Mouse (Mus musculus): Measurements from ENCODE around the gene Ern1.

The Ern1 gene

DNA sequence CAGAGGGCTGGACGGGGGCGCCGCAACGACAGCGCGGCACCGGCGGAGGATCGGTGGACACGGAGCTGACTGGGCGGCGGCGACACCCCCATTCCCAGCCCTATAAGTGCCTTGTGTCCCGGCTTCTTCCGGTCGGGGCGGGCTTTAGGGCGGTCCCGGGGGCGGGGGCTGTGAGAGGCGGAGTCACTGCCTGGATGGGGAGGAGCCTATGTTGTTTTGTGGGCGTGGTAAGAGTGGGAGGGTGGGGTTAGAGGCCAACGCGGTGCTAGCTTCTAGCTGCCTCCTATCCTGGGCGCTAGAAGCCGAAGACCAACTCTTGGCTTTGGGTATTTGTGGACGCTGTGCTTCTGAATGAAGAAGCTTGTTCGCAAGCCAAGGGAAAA lies at the start of gene Ern1:
TSS of gene Ern1 (minus strand) at position 120 of the 383 bp plus-strand sequence.
- peak; percentile 94 for DNase-seq (ENCODE audit: low read depth, low spot score)

DNA sequence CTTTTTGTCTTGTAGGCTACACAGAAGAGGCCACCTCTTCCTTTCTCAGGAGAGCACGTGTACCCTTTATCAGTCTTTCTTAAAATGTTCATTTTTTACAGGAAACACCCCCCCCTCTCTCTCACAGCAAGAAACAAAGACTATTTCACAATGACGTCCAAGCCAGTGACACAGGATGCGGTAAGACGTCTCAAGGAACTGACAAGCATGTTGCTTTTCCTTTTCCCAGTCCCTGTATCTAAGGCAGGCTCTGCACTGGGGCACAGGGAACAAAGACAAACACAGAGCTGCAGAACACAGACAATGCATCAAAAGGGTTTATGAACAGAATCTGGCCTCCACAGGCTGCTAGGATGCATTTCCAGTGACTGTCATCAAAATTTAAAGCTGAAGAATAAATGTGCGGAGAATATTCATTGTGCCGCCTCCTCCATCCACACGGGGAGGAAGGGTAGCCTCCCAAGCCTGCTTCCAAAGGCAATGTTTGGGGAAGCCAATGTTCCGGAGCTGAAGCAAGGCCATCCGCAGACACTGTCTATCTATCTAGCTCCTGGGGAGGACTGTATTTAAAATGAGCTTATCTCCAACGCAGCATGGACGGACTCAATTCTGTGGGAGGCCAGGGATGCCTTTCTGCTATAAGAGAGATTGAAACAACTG lies 48.7 kb upstream of the Ern1 start:
- no peak for DNase-seq (ENCODE audit: low read depth, low spot score)

DNA sequence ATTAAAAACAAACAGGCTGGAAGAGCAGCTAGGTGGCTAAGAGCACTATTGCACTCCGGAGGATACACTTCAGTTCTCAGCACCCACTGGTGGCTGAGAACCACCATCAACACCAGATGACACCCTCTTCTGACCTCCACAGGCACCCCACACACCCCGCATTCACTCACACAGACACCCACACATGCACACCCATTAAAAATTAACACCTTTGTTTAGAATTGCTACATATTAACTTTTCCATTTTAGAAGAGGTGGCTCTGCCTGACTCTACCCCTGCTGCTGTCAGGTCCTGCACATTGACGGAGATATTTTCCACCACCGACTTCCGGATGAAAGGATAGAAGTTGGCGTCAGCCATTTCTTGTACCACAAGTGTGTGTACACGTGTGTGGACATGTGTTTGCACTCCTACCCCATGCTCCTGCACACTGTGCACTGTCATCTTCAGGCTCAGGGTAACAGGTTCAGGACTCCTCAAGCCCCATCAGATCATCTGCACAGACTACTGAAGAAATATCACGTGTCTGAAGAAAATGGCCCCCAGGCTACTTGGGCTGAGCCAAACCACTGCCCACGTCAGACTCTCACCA lies 48.1 kb upstream of the Ern1 start:
- DNase-seq (ENCODE audit: low read depth, low spot score), result no peak

DNA sequence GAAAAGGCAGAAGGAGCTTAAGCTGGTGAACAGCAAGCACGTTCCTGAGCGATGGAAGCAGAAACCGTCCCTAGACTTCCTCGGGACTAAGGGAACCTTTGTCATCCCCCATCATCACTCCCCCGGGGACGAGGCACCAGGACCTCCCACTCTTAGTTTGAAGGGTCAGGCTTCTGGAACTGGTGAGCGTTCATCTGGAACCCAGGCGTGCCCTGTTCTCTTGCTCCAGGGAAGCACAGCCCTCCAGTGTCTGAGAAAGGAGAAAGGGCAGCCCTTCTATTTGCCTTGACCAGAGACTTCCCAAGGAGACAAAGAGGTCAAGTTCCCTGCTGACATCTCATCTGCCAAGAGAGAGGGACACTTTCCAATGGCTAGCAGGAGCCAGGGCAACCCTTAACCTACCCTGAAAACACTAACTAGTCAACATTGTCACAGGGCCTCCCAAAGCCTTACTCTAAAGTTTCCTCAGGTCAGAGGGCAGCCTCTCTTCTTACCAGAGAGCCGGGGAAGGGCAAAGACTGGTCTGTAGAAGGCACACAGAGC lies 44.7 kb upstream of the Ern1 start:
- no peak for DNase-seq (ENCODE audit: low read depth, low spot score)

DNA sequence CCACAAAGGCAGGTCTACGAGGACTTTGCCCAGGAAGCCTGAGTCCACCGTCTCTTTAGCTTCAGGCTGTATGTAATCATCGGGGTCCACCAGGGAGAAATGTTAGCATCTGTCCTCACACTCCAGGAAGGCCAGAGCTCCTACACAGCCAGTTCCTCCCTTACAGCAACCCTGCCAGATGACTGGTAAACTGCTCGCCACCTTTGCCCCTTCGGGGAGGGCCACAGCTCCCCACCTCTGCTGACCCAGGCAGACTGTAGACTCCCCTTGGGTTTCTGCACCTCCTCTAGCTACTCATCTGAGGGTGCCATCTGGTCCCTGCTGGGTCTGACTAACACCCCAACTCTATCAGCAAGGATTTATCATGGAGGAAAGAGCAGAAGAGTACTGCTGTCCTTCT lies 42.1 kb upstream of the Ern1 start:
- no peak for DNase-seq (ENCODE audit: low read depth, low spot score)

DNA sequence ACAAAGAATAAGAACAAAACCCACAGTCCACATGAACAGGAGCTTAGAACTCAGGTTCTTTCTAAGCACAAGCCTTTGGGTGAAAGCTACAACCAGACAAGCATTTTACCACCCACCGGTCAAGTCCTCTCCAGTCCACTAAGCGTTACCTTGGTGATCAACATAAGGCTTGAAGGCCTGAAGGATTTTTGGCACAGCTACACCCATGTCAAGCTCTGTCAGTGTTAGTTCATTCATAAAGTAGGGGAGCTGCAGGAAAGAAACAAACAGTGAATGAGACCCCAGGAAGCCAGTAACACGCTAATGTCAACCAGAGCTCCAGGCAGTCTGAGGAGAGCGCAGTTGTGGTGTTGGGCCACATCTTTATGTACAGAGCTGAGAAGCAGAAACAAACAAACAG lies 41.5 kb upstream of the Ern1 start:
- DNase-seq (ENCODE audit: low read depth, low spot score), result no peak

DNA sequence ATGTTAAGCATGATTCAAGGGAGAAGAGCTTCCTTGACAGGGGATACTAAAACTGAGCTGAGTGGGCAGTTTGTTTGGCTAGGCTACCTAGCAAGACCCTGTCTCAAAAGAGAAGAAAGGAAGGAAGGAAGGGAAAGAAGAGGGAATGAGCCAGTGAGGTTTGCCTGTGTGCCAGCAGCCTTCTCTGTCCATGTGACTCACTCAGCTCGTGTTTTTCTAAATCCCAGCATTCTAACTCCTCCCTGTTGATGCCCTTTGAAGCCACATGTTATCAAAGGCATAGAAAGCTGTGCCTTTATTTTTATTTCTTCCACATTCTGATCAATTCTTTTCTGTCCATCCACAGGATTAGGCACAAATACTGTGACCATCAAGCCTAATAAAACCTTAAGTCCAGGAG lies 40.3 kb upstream of the Ern1 start:
- DNase-seq (ENCODE audit: low read depth, low spot score), result no peak

DNA sequence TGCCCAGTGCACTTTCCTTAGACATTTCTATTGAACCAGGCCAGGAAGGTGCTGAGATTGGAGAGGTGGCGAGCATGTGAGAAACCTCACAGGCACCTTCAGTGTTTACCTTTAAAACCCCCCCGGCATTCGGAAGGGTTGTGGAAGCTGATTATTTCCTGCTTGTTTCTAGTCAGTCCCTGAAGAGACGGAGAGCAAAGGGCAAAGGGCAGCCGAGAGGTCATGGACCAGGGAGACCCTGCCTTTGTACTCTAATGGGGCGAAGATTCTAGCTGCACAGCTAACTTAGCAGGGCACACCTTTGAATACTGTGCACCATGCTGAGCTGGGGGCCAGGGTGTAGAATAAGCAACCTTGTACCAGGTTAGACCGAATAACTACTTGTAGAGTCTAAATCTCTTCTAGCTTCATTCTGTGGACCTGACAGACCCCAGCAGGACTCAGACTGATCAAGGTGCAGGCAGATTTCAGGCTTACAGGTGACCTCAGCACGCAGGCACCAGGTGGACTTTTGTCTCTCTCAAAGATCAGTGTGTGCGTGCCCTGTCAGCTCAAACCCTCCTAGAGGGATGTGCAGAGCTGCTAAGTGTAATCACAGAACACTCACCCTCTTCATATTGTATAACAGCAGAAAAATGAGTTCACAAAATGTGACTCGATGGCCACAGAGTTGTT lies 39.6 kb upstream of the Ern1 start:
- DNase-seq (ENCODE audit: low read depth, low spot score), result no peak

DNA sequence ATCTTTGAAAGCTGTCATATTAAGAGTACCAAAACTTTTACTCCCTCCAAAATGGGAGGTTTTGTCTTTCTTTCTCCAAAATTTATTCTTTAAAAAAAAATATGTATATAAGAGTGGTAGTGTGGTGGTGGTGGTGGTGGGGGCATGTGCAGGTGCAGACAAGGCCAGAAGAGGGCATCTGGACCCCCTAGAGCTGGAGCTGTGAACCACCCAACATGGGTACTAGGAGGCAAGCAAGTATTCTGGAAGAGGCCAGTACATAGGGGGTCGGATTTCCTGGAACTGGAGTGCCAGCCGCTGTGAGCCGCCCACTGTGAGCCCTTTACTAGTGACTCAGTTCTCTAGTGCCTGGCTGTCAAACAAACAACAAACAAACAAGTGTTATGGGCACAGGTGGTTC lies 34.9 kb upstream of the Ern1 start:
- DNase-seq (ENCODE audit: low read depth, low spot score), result no peak

DNA sequence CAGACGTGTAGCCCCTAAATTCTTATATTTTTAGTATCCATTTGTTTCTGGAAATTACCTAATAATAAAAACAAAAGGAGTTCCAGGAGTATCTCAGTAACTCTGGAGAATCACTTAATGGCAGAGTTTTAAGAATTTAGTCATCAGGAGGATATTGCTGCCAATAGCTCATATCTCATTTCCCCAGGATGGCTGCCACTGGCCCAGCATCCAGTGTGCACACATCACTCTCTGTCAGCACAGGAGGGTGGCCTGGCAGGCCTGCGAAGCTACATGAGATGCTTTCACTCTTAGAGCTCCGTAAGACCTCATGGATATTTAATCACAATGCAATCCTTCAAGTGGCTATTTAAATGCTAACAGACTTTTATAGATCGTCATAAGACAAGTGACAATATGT lies 34.0 kb upstream of the Ern1 start:
- DNase-seq (ENCODE audit: low read depth, low spot score), result peak; percentile 40

DNA sequence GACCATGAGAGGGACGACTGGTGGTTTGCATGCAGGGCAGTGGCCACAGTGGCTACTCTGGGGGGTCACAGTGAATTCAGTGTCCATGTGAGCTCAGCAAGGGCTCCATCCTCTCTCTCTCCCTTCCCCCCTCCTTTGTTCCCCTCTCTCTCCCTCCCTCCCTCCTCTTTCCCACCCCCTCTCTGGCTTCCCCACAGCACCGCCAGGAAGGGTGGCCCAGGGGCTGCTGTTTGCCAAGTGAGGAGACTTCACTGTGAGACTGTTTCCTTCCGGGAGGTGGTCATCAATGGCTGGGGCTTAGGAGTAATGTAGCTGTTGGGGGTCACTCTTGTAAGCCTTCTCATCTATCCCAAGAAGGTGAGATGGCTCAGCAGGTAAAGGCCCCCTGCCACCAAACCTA lies 32.8 kb upstream of the Ern1 start:
- no peak for DNase-seq (ENCODE audit: low read depth, low spot score)

DNA sequence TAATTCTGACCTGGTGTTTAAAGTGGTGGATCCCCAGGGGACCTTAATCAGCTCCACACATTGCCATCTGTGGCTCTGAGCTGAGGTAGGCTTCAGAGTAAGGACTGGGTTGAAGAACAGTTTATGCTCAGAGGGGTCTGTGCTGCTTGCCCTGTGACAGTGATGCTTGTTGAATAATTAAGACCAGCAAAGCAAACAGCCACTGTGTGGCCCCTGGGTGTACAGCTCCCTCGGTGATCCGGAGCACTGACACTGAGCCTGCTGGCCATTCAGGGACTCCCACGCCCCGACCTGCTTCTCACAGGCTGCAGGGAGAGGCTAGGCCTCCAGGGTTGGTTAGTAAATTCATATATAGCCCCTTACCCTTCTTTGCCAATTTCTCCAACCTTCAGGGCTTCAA lies 31.9 kb upstream of the Ern1 start:
- DNase-seq (ENCODE audit: low read depth, low spot score), result no peak

DNA sequence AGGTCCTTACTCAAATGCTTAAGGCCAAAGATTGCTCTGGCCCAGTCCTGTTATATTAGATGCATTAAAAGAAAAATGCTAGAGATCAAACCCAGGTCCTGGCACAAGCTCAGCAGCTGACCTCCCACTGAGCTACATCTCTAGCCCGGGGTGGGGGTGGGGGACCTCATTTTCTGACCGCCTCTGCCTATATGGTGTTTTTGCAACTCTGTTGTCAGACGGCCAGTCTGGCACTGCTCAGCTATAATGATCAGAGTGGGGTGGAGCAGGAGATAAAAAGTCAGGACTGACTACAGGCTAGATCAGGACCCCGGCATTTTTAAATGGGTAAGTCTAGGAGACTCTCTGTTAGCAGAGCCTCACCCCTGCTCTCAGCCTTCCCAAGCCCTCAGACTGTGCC lies 30.7 kb upstream of the Ern1 start:
- DNase-seq (ENCODE audit: low read depth, low spot score), result no peak

DNA sequence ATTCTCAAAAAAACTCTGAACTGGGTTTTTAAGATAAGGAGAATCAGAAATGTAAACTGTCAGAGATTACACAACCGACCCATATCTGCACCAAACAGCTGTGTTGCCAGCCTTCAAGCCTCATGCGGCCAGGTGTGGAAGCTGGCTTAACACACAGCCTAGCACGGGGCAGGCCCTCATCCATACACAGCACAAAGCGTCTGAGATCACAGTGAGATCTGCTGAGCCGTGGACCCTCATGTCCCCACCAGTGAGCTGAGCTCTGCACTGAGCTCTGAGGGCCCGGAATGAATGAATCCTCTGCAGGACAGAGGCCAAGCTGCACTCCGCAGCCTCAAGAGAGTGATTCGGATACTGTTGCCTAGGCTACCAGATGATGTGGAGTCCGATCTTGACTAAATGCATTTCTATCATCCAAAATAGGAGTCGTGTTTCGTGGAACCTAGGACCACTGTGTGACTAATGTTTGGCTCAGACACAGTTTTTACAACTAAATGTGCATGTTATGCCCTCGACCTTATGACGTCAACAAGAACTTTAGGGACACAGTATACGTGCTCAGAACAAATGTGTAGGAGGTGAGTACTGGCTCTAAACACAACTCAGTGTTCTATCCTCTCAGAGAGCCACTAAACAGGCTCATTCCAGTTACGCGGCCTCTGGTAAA lies 27.6 kb upstream of the Ern1 start:
- no peak for DNase-seq (ENCODE audit: low read depth, low spot score)

DNA sequence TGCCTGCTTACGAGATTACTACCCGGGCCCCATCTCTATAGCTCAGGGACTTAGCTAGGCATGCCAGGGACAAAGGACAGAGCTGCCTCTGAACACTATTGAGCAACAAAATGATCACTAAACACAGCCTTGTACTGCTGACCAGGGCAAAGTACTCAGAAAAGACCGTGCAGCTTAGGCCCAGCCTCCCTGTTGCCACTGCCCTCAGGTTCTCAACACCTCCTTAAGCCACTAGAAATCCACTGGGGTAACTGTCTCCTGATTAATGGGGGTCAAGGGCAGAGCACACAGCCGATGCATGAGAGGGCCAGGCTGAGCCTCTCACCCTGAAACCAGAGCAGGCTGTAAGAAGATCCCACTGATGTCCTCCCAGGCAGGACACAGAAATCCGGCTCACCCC lies 26.8 kb upstream of the Ern1 start:
- peak; percentile 84 for DNase-seq (ENCODE audit: low read depth, low spot score)

DNA sequence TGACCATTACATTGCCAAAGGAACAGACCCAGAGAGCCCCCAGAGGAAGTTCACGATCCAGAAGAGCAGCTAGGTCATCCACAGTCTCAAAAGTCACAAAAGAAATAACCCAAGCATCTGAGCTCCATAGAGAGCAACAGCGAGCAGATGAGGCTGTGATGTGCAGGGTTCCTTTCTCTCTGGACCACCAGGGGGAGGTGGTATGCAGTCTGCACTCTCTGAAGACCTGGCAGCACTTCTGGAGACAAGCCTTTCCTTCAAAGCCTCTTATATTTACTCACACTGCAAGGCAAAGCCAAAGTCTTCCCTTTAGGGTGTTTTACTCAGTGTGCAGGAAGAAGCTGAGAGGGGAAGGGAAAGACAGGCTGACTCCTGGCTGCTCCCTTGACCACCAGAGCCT lies 25.5 kb upstream of the Ern1 start:
- no peak for DNase-seq (ENCODE audit: low read depth, low spot score)

DNA sequence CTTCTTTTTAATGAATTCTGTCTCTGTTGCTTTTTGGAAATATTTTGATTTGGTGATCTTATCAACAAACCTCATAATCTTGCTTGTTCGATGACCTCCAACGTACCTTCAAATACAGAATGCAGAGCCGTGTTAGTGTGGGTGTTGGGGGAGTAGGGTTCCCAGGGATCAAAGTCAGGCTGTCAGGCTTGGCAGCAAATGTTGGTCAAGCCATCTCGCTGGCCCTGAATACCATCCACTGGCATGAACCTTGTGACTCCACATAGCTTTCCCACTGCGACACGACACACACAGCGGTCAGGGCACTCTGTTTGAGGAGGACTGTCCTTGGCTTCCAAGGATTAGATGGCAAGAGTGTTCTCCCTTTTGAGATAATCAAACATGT lies 24.3 kb upstream of the Ern1 start:
- no peak for DNase-seq (ENCODE audit: low read depth, low spot score)

DNA sequence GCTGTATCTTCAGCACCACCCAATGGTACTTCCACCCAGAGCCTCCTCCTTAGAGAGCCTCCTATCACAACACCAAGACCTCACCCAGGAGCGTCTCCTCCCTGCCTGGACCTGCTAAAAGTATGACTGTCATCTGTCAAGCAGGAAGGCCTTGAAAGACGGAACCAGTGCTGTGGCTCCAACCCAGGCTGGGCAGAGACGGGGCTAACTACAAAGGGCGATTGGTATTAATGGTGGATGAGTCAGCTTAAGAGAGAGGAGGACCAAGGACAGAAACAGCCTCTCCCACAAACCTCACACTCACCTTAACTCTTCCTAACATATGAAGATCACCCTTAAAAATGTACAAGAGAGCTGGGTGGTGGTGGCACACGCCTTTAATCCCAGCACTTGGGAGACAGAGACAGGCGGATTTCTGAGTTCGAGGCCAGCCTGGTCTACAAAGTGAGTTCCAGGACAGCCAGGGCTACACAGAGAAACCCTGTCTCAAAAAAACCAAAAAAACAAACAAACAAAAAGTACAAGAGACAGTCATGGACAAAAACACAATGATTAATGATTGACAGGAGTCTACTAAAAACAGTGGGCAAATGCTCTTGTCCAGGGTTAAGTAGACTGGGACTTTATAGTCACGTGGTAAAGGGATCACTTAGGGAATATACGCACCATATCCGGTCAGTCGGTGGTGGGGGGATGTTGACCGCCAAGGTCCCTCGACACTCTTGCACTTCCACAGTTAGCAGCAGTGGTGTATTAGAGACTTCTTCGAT lies 23.8 kb upstream of the Ern1 start:
- DNase-seq (ENCODE audit: low read depth, low spot score), result no peak

DNA sequence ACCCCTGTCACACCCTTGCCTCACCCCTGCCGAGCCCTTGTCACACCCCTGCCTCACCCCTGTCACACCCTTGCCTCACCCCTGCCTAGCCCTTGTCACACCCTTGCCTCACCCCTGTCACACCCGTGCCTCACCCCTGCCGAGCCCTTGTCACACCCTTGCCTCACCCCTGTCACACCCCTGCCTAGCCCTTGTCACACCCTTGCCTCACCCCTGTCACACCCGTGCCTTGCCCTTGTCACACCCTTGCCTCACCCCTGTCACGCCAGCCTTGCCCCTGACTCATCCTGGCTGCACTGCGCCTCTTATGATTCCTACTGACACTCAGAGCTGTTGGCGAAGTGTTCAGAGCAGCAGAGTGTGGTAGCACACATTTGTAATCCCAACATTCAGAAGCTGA lies 20.0 kb upstream of the Ern1 start:
- no peak for DNase-seq (ENCODE audit: low read depth, low spot score)

DNA sequence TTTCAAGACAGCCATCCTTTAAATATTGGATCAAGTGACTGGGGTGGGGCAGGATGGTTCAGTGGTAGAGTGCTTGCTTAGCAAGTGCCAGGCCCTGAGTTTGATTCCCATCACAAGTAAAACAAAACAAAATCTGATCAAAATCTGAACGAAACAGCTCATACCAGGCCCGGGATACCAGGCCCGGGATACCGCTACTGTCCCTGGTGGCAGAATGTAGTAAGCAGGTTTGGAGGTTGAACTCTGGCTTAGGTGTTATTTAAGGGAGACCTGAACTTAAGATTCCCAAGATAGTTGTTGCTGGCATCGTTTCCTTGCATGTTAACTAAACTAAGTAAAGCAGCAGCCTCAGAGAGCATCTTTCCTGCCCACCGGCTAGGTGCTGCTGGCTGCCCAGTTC lies 18.6 kb upstream of the Ern1 start:
- DNase-seq (ENCODE audit: low read depth, low spot score), result no peak

DNA sequence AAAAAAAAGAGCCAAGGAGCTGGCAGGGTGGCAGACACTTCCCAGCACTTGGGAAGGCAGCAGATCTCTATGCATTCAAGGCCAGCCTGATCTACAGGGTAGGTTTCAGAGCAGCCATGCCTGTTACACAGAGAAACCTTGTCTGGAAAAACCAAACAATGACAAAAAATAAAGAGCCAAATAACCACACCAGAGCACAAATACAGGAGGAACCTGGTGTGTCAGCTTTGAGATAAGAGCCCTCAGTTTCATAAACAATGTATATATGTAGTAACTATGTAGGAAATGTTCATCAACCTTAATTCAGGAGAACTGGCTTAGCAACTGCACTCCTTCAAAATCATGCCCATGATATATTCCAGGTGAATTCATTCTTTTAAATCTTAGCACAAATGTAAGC lies 16.5 kb upstream of the Ern1 start:
- DNase-seq (ENCODE audit: low read depth, low spot score), result no peak

DNA sequence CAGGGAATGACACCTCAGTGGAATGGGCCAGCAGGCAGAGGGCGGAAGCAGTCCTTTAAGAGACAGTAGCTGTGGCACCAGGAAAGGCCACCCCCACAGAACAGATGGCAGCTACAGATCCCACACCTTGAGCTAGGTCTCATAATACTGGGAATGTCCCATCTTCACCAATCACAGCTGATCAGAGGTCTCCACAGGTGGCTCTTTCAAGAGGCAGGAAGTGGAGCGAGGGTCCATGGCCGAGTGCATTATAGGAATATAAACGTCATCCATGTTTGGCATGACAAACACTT lies 15.7 kb upstream of the Ern1 start:
- no peak for DNase-seq (ENCODE audit: low read depth, low spot score)

All from skeletal muscle tissue, adult 2 months (tissue).